Mouse (Mus musculus): Measurements from ENCODE around the gene Ctbp2. TPM values are rescaled to one million over a fixed set of nuclear protein-coding genes. Genes with fewer than 3 reads are reported as not detected.
A peak's percentile ranks its signal among the peaks of the same experiment; 100 is the strongest.

Ctbp2 gene
- polyA plus RNA-seq, 1 experiment from 2014 or later = 75.4 TPM

- WGBS = 77% methylated on average over 12 of the region's 12 CpGs
- Histone ChIP-seq H3K36me3 (ENCODE audit: control insufficient read depth, insufficient read depth, low read length) (no peaks in the 10 kb centered on the region), H3K9ac (ENCODE audit: low read length) (no peak overlapping the region), H3K9me3 (ENCODE audit: control insufficient read depth, low read length) (no peaks in the 10 kb centered on the region), H3K27ac (ENCODE audit: low read length) (no peak overlapping the region), H3K27me3 (ENCODE audit: control insufficient read depth, insufficient read depth, low read depth, low read length) (no peaks in the 10 kb centered on the region), H3K4me1 (replicated peaks; ENCODE audit: control insufficient read depth, insufficient read depth, low read length) (peaks cover 2% of the 10 kb centered on the region; the same call in 1 of the 2 replicates), H3K4me3 (ENCODE audit: low read length) (no peak overlapping the region), H3K4me2 (ENCODE audit: low read depth, low read length) (no peak overlapping the region)
- no peak for ATAC-seq (ENCODE audit: low read depth)
Observed at GRCm38 (mm10) chr7:133155621-133156020, 31.5 kb upstream of the Ctbp2 start.

- no peak overlapping the region for H3K9ac ChIP-seq (ENCODE audit: low read length)
- H3K4me3 ChIP-seq (ENCODE audit: low read length) = no peak overlapping the region
- no peaks in the 10 kb centered on the region for H3K36me3 ChIP-seq (ENCODE audit: control insufficient read depth, insufficient read depth, low read length)
- 62% methylated on average over 6 of the region's 6 CpGs for WGBS
- no peaks in the 10 kb centered on the region for H3K4me1 ChIP-seq (replicated peaks; ENCODE audit: control insufficient read depth, insufficient read depth, low read length)
- H3K9me3 ChIP-seq (ENCODE audit: control insufficient read depth, low read length) = no peaks in the 10 kb centered on the region
- ATAC-seq (ENCODE audit: low read depth) = no peak
- no peak overlapping the region for H3K27ac ChIP-seq (ENCODE audit: low read length)
- H3K4me2 ChIP-seq (ENCODE audit: low read depth, low read length) = no peak overlapping the region
- H3K27me3 ChIP-seq (ENCODE audit: control insufficient read depth, insufficient read depth, low read depth, low read length) = no peaks in the 10 kb centered on the region
Observed at GRCm38 (mm10) chr7:133154846-133155245, 30.7 kb upstream of the Ctbp2 start.

GRCm38 (mm10) chr7:133139689-133140336 lies 15.7 kb upstream of the Ctbp2 start:
- H3K27me3 ChIP-seq (ENCODE audit: control insufficient read depth, insufficient read depth, low read depth, low read length) = no peaks in the 10 kb centered on the region
- no peaks in the 10 kb centered on the region for H3K4me1 ChIP-seq (replicated peaks; ENCODE audit: control insufficient read depth, insufficient read depth, low read length)
- H3K27ac ChIP-seq (ENCODE audit: low read length) = no peak overlapping the region
- WGBS = 64% methylated on average over 8 of the region's 8 CpGs
- ATAC-seq (ENCODE audit: low read depth) = no peak
- H3K9ac ChIP-seq (ENCODE audit: low read length) = no peak overlapping the region
- H3K4me2 ChIP-seq (ENCODE audit: low read depth, low read length) = no peak overlapping the region
- no peaks in the 10 kb centered on the region for H3K36me3 ChIP-seq (ENCODE audit: control insufficient read depth, insufficient read depth, low read length)
- no peaks in the 10 kb centered on the region for H3K9me3 ChIP-seq (ENCODE audit: control insufficient read depth, low read length)
- no peak overlapping the region for H3K4me3 ChIP-seq (ENCODE audit: low read length)

- Histone ChIP-seq H3K4me1 (replicated peaks; ENCODE audit: control insufficient read depth, insufficient read depth, low read length) (no peaks in the 10 kb centered on the region), H3K9ac (ENCODE audit: low read length) (no peak overlapping the region), H3K36me3 (ENCODE audit: control insufficient read depth, insufficient read depth, low read length) (no peaks in the 10 kb centered on the region), H3K9me3 (ENCODE audit: control insufficient read depth, low read length) (no peaks in the 10 kb centered on the region), H3K27ac (ENCODE audit: low read length) (no peak overlapping the region), H3K27me3 (ENCODE audit: control insufficient read depth, insufficient read depth, low read depth, low read length) (no peaks in the 10 kb centered on the region), H3K4me3 (ENCODE audit: low read length) (no peak overlapping the region), H3K4me2 (ENCODE audit: low read depth, low read length) (no peak overlapping the region)
- WGBS = 76% methylated on average over 5 of the region's 5 CpGs
- ATAC-seq (ENCODE audit: low read depth) = no peak
Observed at GRCm38 (mm10) chr7:133133552-133133951, 9.4 kb upstream of the Ctbp2 start.

- no peak overlapping the region for H3K27ac ChIP-seq (ENCODE audit: low read length)
- ATAC-seq (ENCODE audit: low read depth) = no peak
- no peaks in the 10 kb centered on the region for H3K9me3 ChIP-seq (ENCODE audit: control insufficient read depth, low read length)
- H3K4me3 ChIP-seq (ENCODE audit: low read length) = no peak overlapping the region
- no peaks in the 10 kb centered on the region for H3K4me1 ChIP-seq (replicated peaks; ENCODE audit: control insufficient read depth, insufficient read depth, low read length)
- WGBS = 94% methylated on average over 5 of the region's 5 CpGs
- H3K9ac ChIP-seq (ENCODE audit: low read length) = no peak overlapping the region
- H3K27me3 ChIP-seq (ENCODE audit: control insufficient read depth, insufficient read depth, low read depth, low read length) = no peaks in the 10 kb centered on the region
- no peaks in the 10 kb centered on the region for H3K36me3 ChIP-seq (ENCODE audit: control insufficient read depth, insufficient read depth, low read length)
- H3K4me2 ChIP-seq (ENCODE audit: low read depth, low read length) = no peak overlapping the region
Observed at GRCm38 (mm10) chr7:133132702-133133101, 8.5 kb upstream of the Ctbp2 start.

- Histone ChIP-seq H3K4me2 (ENCODE audit: low read depth, low read length) (peak overlapping the region; percentile 97), H3K4me3 (ENCODE audit: low read length) (peak overlapping the region; percentile 77), H3K27ac (ENCODE audit: low read length) (peak overlapping the region; percentile 98), H3K9me3 (ENCODE audit: control insufficient read depth, low read length) (no peaks in the 10 kb centered on the region), H3K4me1 (replicated peaks; ENCODE audit: control insufficient read depth, insufficient read depth, low read length) (peaks cover 18% of the 10 kb centered on the region), H3K36me3 (ENCODE audit: control insufficient read depth, insufficient read depth, low read length) (no peaks in the 10 kb centered on the region), H3K27me3 (ENCODE audit: control insufficient read depth, insufficient read depth, low read depth, low read length) (no peaks in the 10 kb centered on the region), H3K9ac (ENCODE audit: low read length) (peak overlapping the region; percentile 93)
- ATAC-seq (ENCODE audit: low read depth) = peak; percentile 13; the same call in 1 of the 2 replicates
- WGBS = 10% methylated on average over 34 of the region's 34 CpGs
Observed at GRCm38 (mm10) chr7:133124701-133125485, 739 bp upstream of the Ctbp2 start.

- Histone ChIP-seq H3K9me3 (ENCODE audit: control insufficient read depth, low read length) (no peaks in the 10 kb centered on the region), H3K9ac (ENCODE audit: low read length) (peak within 1 kb of the TSS; percentile 93), H3K27ac (ENCODE audit: low read length) (peak within 1 kb of the TSS; percentile 98), H3K4me3 (ENCODE audit: low read length) (peak within 1 kb of the TSS; percentile 77), H3K4me2 (ENCODE audit: low read depth, low read length) (peak within 1 kb of the TSS; percentile 97), H3K4me1 (replicated peaks; ENCODE audit: control insufficient read depth, insufficient read depth, low read length) (peaks cover 29% of the 10 kb centered on the region), H3K27me3 (ENCODE audit: control insufficient read depth, insufficient read depth, low read depth, low read length) (no peaks in the 10 kb centered on the region), H3K36me3 (ENCODE audit: control insufficient read depth, insufficient read depth, low read length) (no peaks in the 10 kb centered on the region)
- peak; percentile 73 for ATAC-seq (ENCODE audit: low read depth)
- WGBS = under 1% methylated on average over 23 of the region's 53 CpGs
Observed at GRCm38 (mm10) chr7:133123244-133123998, 733 bp downstream of the Ctbp2 start, which contains the start of gene Fgfr2. Gene Fgfr2, minus strand, starts transcription at chr7:133123350.

- H3K4me1 ChIP-seq (replicated peaks; ENCODE audit: control insufficient read depth, insufficient read depth, low read length) = peaks cover 35% of the 10 kb centered on the region
- peak overlapping the region; percentile 97 for H3K4me2 ChIP-seq (ENCODE audit: low read depth, low read length)
- no peaks in the 10 kb centered on the region for H3K27me3 ChIP-seq (ENCODE audit: control insufficient read depth, insufficient read depth, low read depth, low read length)
- H3K9ac ChIP-seq (ENCODE audit: low read length) = peak overlapping the region; percentile 93
- H3K9me3 ChIP-seq (ENCODE audit: control insufficient read depth, low read length) = no peaks in the 10 kb centered on the region
- WGBS = under 1% methylated on average over 84 of the region's 102 CpGs
- H3K36me3 ChIP-seq (ENCODE audit: control insufficient read depth, insufficient read depth, low read length) = no peaks in the 10 kb centered on the region
- H3K27ac ChIP-seq (ENCODE audit: low read length) = peak overlapping the region; percentile 98
- ATAC-seq (ENCODE audit: low read depth) = peak; percentile 24; the same call in 1 of the 2 replicates
- peak overlapping the region; percentile 77 for H3K4me3 ChIP-seq (ENCODE audit: low read length)
Observed at GRCm38 (mm10) chr7:133122379-133123243, 1.5 kb downstream of the Ctbp2 start.

Data from lung, embryonic 16.5 days (tissue).